Mouse (Mus musculus) CH12.LX (cell line): ENCODE results near the gene Ccdc36. TPM values are rescaled to one million over a fixed set of nuclear protein-coding genes. Genes with fewer than 3 reads are reported as not detected.

Experiments used
- DNase-seq: peaks from one replicate; pipeline ENCODE4 v3.0.0-alpha.2; 2013; ENCODE audit errors: extremely low read depth
- H3K27ac ChIP-seq: 2 replicates; pipeline ENCODE4 v1.5.1; 2012; ENCODE audit warnings: low read depth, mild to moderate bottlenecking, control low read depth, moderate library complexity; ENCODE audit not compliant: insufficient read depth
- H3K27me3 ChIP-seq: replicated peaks from 2 replicates; pipeline ENCODE3; 2012; ENCODE audit warnings: inconsistent platforms
- H3K36me3 ChIP-seq, 2 experiments: replicated peaks in 1 of 2; 2 replicates each; pipeline versions ENCODE3 to v1.6.1; 2012; ENCODE audit warnings: inconsistent platforms in 1 of 2, low read length in 1 of 2, mild to moderate bottlenecking in 1 of 2, mixed read lengths in 1 of 2, moderate library complexity in 1 of 2; ENCODE audit not compliant: control insufficient read depth in 1 of 2, insufficient read depth in 1 of 2
- H3K4me1 ChIP-seq, 2 experiments: 2 replicates each; pipeline ENCODE4 v1.6.1; 2012; ENCODE audit warnings: inconsistent platforms in 1 of 2, moderate library complexity in 1 of 2; ENCODE audit not compliant: insufficient read depth in 2 of 2, control insufficient read depth in 1 of 2
- H3K4me2 ChIP-seq: 2 replicates; pipeline ENCODE4 v1.6.1; 2012; ENCODE audit warnings: low read depth, mild to moderate bottlenecking, control low read depth; ENCODE audit not compliant: poor library complexity, insufficient read depth, severe bottlenecking
- H3K4me3 ChIP-seq, 3 experiments: fragments of 150-350 bp in 1 of 3; sonication (generic) in 1 of 3; replicated peaks in 1 of 3; 2 replicates each; pipeline versions ENCODE3 to v1.5.1; 2011 to 2012; ENCODE audit warnings: low read depth in 2 of 3, low read length in 2 of 3, mild to moderate bottlenecking in 2 of 3, moderate library complexity in 2 of 3, control low read depth in 1 of 3, improper control_type of control experiment in 1 of 3, inconsistent platforms in 1 of 3, mixed read lengths in 1 of 3; ENCODE audit not compliant: poor library complexity in 1 of 3
- H3K79me2 ChIP-seq: replicated peaks from 2 replicates; pipeline ENCODE4 v1.6.1; 2012; ENCODE audit warnings: mild to moderate bottlenecking, moderate library complexity; ENCODE audit not compliant: control insufficient read depth, poor library complexity, insufficient read depth, severe bottlenecking; ENCODE audit errors: extremely low read depth
- H3K9ac ChIP-seq: 2 replicates; pipeline ENCODE4 v1.6.1; 2012; ENCODE audit warnings: low read depth, mild to moderate bottlenecking, control low read depth, moderate library complexity; ENCODE audit not compliant: insufficient read depth
- H3K9me3 ChIP-seq: replicated peaks from 2 replicates; pipeline ENCODE3; 2012; ENCODE audit warnings: low read length, inconsistent platforms, mixed read lengths
- BHLHE40 ChIP-seq: IDR thresholded peaks from 2 replicates; pipeline ENCODE4 v1.6.1; 2011; ENCODE audit warnings: mild to moderate bottlenecking, low read depth, low read length, improper control_type of control experiment
- E2F4 ChIP-seq: IDR thresholded peaks from 2 replicates; pipeline ENCODE4 v1.6.1; 2011; ENCODE audit warnings: low read depth, low read length, improper control_type of control experiment; ENCODE audit not compliant: insufficient replicate concordance
- ELF1 ChIP-seq: IDR thresholded peaks from 2 replicates; pipeline ENCODE4 v1.6.1; 2014; ENCODE audit warnings: low read depth, mild to moderate bottlenecking, inconsistent platforms, low read length, improper control_type of control experiment
- EP300 ChIP-seq: IDR thresholded peaks from 2 replicates; pipeline ENCODE4 v1.6.1; 2011; ENCODE audit warnings: low read length, improper control_type of control experiment
- IRF4 ChIP-seq: IDR thresholded peaks from 2 replicates; pipeline ENCODE4 v1.6.1; 2014; ENCODE audit warnings: low read depth, mild to moderate bottlenecking, inconsistent platforms, low read length, improper control_type of control experiment
- KAT2A ChIP-seq: IDR thresholded peaks from 2 replicates; pipeline ENCODE4 v1.6.1; 2012; ENCODE audit warnings: low read length, improper control_type of control experiment, inconsistent platforms; ENCODE audit not compliant: insufficient replicate concordance
- MAZ ChIP-seq: IDR thresholded peaks from 2 replicates; pipeline ENCODE4 v1.6.1; 2012; ENCODE audit warnings: low read depth, mild to moderate bottlenecking, inconsistent platforms, low read length, improper control_type of control experiment, moderate library complexity
- MXI1 ChIP-seq: IDR thresholded peaks from 2 replicates; pipeline ENCODE4 v1.6.1; 2011; ENCODE audit warnings: mild to moderate bottlenecking, low read depth, low read length, improper control_type of control experiment
- MYC ChIP-seq: IDR thresholded peaks from 2 replicates; pipeline ENCODE4 v1.6.1; 2011; ENCODE audit warnings: low read depth, mild to moderate bottlenecking, improper control_type of control experiment, low read length
- POLR2AphosphoS2 ChIP-seq: IDR thresholded peaks from 2 replicates; pipeline ENCODE4 v1.6.1; 2011; ENCODE audit warnings: low read depth, low read length, improper control_type of control experiment
- RAD21 ChIP-seq: IDR thresholded peaks from 2 replicates; pipeline ENCODE4 v1.6.1; 2011; ENCODE audit warnings: low read depth, mild to moderate bottlenecking, low read length, improper control_type of control experiment, moderate library complexity
- RCOR1 ChIP-seq: conservative IDR thresholded peaks from 2 replicates; pipeline ENCODE4 v1.6.1; 2012; ENCODE audit warnings: low read depth, mild to moderate bottlenecking, inconsistent platforms, low read length, improper control_type of control experiment
- SMC3 ChIP-seq: IDR thresholded peaks from 2 replicates; pipeline ENCODE4 v1.6.1; 2011; ENCODE audit warnings: low read depth, low read length, improper control_type of control experiment
- TCF12 ChIP-seq: IDR thresholded peaks from 2 replicates; pipeline ENCODE4 v1.6.1; 2014; ENCODE audit warnings: low read depth, mild to moderate bottlenecking, inconsistent platforms, low read length, improper control_type of control experiment
- UBTF ChIP-seq: IDR thresholded peaks from 2 replicates; pipeline ENCODE4 v1.6.1; 2012; ENCODE audit warnings: low read depth, mild to moderate bottlenecking, inconsistent platforms, low read length, improper control_type of control experiment, moderate library complexity
- ZC3H11A ChIP-seq: IDR thresholded peaks from 2 replicates; pipeline ENCODE4 v1.6.1; 2012; ENCODE audit warnings: low read depth, mild to moderate bottlenecking, inconsistent platforms, low read length, improper control_type of control experiment
- ZKSCAN1 ChIP-seq: IDR thresholded peaks from 2 replicates; pipeline ENCODE4 v1.6.1; 2012; ENCODE audit warnings: low read depth, inconsistent platforms, low read length, improper control_type of control experiment, borderline replicate concordance
- ZMIZ1 ChIP-seq: IDR thresholded peaks from 2 replicates; pipeline ENCODE4 v1.6.1; 2012; ENCODE audit warnings: low read depth, mild to moderate bottlenecking, inconsistent platforms, low read length, improper control_type of control experiment
- dilution Hi-C: fragments of 300-500 bp; cut with MboI; formaldehyde crosslinking; loops from 2 replicates; pipeline ENCODE4 v1.14.3; 2020; ENCODE audit warnings: low sequenced_read_pairs; ENCODE audit not compliant: extremely low pct_unique_long_range_greater_than_20kb, extremely low pct_ligation_motif_present
- in situ Hi-C: fragments of 300-500 bp; cut with MboI; formaldehyde crosslinking; loops from 3 replicates; pipeline ENCODE4 v1.14.3; 2019; ENCODE audit warnings: low sequenced_read_pairs, low pct_ligation_motif_present, low pct_unique_long_range_greater_than_20kb, mixed read lengths
- polyA plus RNA-seq: library from polyadenylated mRNA; unstranded; fragments of >175 nt; gene quantifications from 2 replicates; pipeline ENCODE4 v1.2.1, GENCODE M21; 2012; ENCODE audit warnings: low read depth; ENCODE audit not compliant: insufficient read length
- total RNA-seq, 2 experiments: library from RNA; depleted of rRNA; stranded (reverse); fragments of 300-350 nt in 1 of 2; fragments of >200 nt in 1 of 2; gene quantifications; 2 replicates each; pipeline ENCODE4 v1.2.3; 2012 to 2014

Ccdc36 gene
- total and polyA plus RNA-seq, 3 experiments: 0.04 to 0.13 (median 0.13) TPM

DNA sequence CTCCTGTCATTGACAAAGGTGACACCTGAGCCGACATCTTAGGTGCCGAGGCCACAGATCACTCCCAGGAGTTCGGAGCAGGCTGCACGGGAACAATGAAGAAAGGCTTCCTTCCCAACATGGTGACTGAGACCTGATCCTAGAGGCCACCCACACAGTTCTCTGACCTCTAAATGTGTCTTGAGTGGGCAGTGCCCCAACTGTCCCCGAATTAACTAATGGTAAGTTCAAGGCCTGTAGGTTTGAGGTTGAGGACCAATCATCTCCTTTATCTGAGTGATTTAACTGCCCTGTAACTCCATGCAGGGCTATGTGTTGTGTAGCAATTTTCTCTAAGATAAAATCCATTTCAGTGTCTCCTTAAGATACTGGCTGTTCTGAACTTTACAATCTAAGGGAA, 41.1 kb upstream of the Ccdc36 start:
- Histone ChIP-seq H3K27me3 (no peaks in the 10 kb centered on the region), H3K4me3 (no peak overlapping the region), H3K9me3 (no peaks in the 10 kb centered on the region), H3K4me1 (no peaks in the 10 kb centered on the region), H3K27ac (no peak overlapping the region), H3K36me3 (peaks cover 4 to 22% of the 10 kb centered on the region in 2 experiments), H3K4me2 (no peak overlapping the region), H3K79me2 (no peaks in the 10 kb centered on the region), H3K9ac (no peak overlapping the region)
- TF ChIP-seq TCF12: no peak
- no peak for TF ChIP-seq EP300
- TF ChIP-seq MYC: no peak
- TF ChIP-seq IRF4: no peak
- no peak for TF ChIP-seq UBTF
- TF ChIP-seq ZMIZ1: no peak
- no peak for TF ChIP-seq ELF1
- no peak for TF ChIP-seq RCOR1
- TF ChIP-seq MAZ: no peak
- TF ChIP-seq POLR2AphosphoS2: no peak
- no peak for TF ChIP-seq ZC3H11A
- no peak for TF ChIP-seq MXI1
- no peak for TF ChIP-seq RAD21
- TF ChIP-seq E2F4: no peak
- no peak for TF ChIP-seq ZKSCAN1
- TF ChIP-seq KAT2A: no peak
- TF ChIP-seq BHLHE40: no peak
- in situ Hi-C loops (no loop called here), dilution Hi-C loops (no loop called here)
- DNase-seq: no peak

DNA sequence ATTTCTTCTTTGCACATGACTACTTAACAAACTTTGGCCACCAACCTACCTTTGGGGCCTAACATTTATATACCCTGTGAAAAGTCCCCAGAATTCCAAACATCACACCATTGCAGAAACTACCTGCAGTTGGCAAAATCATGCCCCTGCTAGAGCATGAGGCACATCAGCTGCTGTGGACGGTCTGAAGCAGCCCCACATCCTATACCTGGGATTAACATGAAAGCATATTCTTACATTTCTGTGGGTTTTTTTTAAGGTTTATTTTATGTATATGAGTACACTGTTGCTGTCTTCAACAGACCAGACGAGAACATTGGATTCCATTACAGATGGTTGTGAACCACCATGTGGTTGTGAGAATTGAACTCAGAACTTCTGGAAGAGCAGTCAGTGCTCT, 37.9 kb upstream of the Ccdc36 start:
- H3K4me3 ChIP-seq: no peak overlapping the region
- peaks cover 19 to 49% of the 10 kb centered on the region in 2 experiments for H3K36me3 ChIP-seq
- in situ Hi-C loops: no loop called here
- TF ChIP-seq MYC: no peak
- TF ChIP-seq IRF4: no peak
- TF ChIP-seq SMC3: no peak
- TF ChIP-seq MXI1: no peak
- no peak for TF ChIP-seq BHLHE40
- dilution Hi-C loops: no loop called here
- no peaks in the 10 kb centered on the region for H3K9me3 ChIP-seq
- H3K27ac ChIP-seq: no peak overlapping the region
- H3K27me3 ChIP-seq: no peaks in the 10 kb centered on the region
- peaks cover 14% of the 10 kb centered on the region for H3K79me2 ChIP-seq
- no peak overlapping the region for H3K4me2 ChIP-seq
- peaks cover 5 to 13% of the 10 kb centered on the region in 2 experiments for H3K4me1 ChIP-seq
- DNase-seq: no peak
- no peak overlapping the region for H3K9ac ChIP-seq
